Mouse (Mus musculus) intestine, embryonic 15.5 days (tissue): Measurements from ENCODE around the gene Pdha1. TPM values are rescaled to one million over a fixed set of nuclear protein-coding genes. Genes with fewer than 3 reads are reported as not detected.

Experiments used
- ATAC-seq: fragments of 200-750 bp; cut with Nextera tagmentation; 2 replicates; pipeline ENCODE4 v1.8.0; 2017; ENCODE audit warnings: moderate TSS enrichment, moderate library complexity
- H3K27ac ChIP-seq: fragments of 300-500 bp; sonication (generic); 2 replicates; pipeline ENCODE4 v1.5.1; 2015; ENCODE audit warnings: mild to moderate bottlenecking, inconsistent platforms
- H3K27me3 ChIP-seq: fragments of 300-500 bp; sonication (generic); replicated peaks from 2 replicates; pipeline ENCODE4 v1.6.1; 2015; ENCODE audit warnings: inconsistent platforms
- H3K36me3 ChIP-seq: fragments of 300-500 bp; sonication (generic); 2 replicates; pipeline ENCODE4 v1.6.1; 2015; ENCODE audit warnings: inconsistent platforms
- H3K4me1 ChIP-seq: fragments of 300-500 bp; sonication (generic); replicated peaks from 2 replicates; pipeline ENCODE4 v1.6.1; 2015; ENCODE audit warnings: inconsistent platforms
- H3K4me2 ChIP-seq: fragments of 300-500 bp; sonication (generic); replicated peaks from 2 replicates; pipeline ENCODE4 v1.6.1; 2015; ENCODE audit warnings: mild to moderate bottlenecking, inconsistent platforms
- H3K4me3 ChIP-seq: fragments of 300-500 bp; sonication (generic); replicated peaks from 2 replicates; pipeline ENCODE4 v1.5.1; 2015; ENCODE audit warnings: inconsistent platforms
- H3K9ac ChIP-seq: fragments of 300-500 bp; sonication (generic); 2 replicates; pipeline ENCODE4 v1.6.1; 2015; ENCODE audit warnings: inconsistent platforms
- H3K9me3 ChIP-seq: fragments of 300-500 bp; sonication (generic); 2 replicates; pipeline ENCODE4 v1.6.1; 2016; ENCODE audit warnings: inconsistent platforms
- WGBS: fragments of 180-500 bp; shearing (Covaris S2); methylation state at CpG from one replicate; pipeline ENCODE4 v1.1.7; 2015; 5-methylcytosine and 5-hydroxymethylcytosine counted together
- polyA plus RNA-seq: library from polyadenylated mRNA; unstranded; fragments of >200 nt; fragmentation: Nextera tagmentation; extraction: Ambion mirVana; gene quantifications from 2 replicates; pipeline ENCODE4 v1.2.1, GENCODE M21; 2015

The Pdha1 gene
- polyA plus RNA-seq, 1 experiment from 2014 or later: 141 TPM

DNA sequence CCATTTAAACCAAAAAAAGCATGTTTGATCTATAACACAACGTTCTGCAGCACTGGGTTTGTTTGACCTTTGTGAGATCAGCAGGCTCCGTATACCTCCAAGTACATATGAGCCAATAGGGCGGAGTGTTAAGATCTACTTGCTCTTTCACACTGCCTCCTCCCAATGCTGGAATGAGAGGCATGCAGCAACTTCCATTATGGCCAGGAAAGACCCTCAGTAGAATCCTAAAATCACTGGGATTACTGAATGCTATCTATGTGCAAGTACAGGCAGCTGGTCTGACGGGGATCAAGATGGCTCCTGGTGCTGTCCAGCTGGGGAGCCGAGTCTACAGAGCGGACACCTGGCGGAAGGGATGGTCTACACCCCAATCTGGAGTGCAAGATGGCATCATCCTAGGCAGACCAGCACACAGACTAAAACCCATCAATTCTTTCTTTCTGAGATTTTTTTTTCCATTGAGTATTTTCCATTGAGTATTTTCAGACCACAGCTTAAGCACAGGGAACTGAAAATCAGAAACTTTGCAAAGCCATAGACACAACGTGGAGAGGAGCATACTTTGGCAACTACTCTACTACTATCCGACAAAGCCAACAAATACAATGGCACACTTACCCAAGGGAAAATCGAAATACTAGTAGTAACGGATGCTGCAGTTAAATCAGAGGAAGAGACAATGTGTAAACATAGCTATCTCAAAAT lies 3.9 kb downstream of the Pdha1 start:
- Histone ChIP-seq H3K9me3 (no peaks in the 10 kb centered on the region), H3K9ac (no peak overlapping the region), H3K27ac (no peak overlapping the region), H3K36me3 (no peaks in the 10 kb centered on the region), H3K4me2 (no peak overlapping the region), H3K4me3 (no peak overlapping the region), H3K4me1 (no peaks in the 10 kb centered on the region), H3K27me3 (no peaks in the 10 kb centered on the region)
- no peak for ATAC-seq
- 77% methylated on average over 11 of the region's 11 CpGs for WGBS

DNA sequence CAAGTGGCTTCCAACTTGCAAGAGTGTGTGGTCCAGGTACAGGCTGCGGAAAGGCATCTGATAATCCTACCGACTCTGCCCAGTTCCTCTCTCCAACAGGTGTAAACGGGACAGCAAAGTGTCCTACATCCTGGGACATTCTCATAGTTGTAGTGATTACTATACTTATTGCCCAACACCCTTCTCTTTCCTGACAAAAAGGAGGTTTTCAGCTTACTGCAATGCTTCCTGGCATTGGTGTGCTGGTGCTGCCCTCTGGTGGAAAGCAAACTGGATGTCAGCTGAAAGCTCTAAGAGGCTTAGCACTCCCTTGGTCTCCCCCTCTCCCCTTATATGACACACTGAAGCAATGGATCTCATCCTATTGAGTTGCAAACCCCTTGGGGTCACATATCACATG lies 21.6 kb downstream of the Pdha1 start:
- no peaks in the 10 kb centered on the region for H3K9me3 ChIP-seq
- H3K27ac ChIP-seq: no peak overlapping the region
- H3K4me2 ChIP-seq: no peak overlapping the region
- no peaks in the 10 kb centered on the region for H3K27me3 ChIP-seq
- WGBS: 82% methylated on average over 3 of the region's 3 CpGs
- no peak overlapping the region for H3K4me3 ChIP-seq
- no peaks in the 10 kb centered on the region for H3K36me3 ChIP-seq
- no peak overlapping the region for H3K9ac ChIP-seq
- no peaks in the 10 kb centered on the region for H3K4me1 ChIP-seq
- ATAC-seq: peak; percentile 51; the same call in 1 of the 2 replicates

GRCm38 (mm10) chrX:160116074-160116473 lies 22.1 kb downstream of the Pdha1 start:
- no peaks in the 10 kb centered on the region for H3K36me3 ChIP-seq
- no peaks in the 10 kb centered on the region for H3K9me3 ChIP-seq
- no peak overlapping the region for H3K27ac ChIP-seq
- no peak overlapping the region for H3K4me3 ChIP-seq
- H3K27me3 ChIP-seq: no peaks in the 10 kb centered on the region
- no peak overlapping the region for H3K4me2 ChIP-seq
- ATAC-seq: no peak
- no peaks in the 10 kb centered on the region for H3K4me1 ChIP-seq
- no peak overlapping the region for H3K9ac ChIP-seq

GRCm38 (mm10) chrX:160113777-160114176 lies 24.4 kb downstream of the Pdha1 start:
- Histone ChIP-seq H3K27ac (no peak overlapping the region), H3K4me2 (no peak overlapping the region), H3K36me3 (no peaks in the 10 kb centered on the region), H3K4me1 (no peaks in the 10 kb centered on the region), H3K9ac (no peak overlapping the region), H3K4me3 (no peak overlapping the region), H3K9me3 (no peaks in the 10 kb centered on the region), H3K27me3 (no peaks in the 10 kb centered on the region)
- 80% methylated on average over 1 of the region's 1 CpGs for WGBS
- no peak for ATAC-seq

DNA sequence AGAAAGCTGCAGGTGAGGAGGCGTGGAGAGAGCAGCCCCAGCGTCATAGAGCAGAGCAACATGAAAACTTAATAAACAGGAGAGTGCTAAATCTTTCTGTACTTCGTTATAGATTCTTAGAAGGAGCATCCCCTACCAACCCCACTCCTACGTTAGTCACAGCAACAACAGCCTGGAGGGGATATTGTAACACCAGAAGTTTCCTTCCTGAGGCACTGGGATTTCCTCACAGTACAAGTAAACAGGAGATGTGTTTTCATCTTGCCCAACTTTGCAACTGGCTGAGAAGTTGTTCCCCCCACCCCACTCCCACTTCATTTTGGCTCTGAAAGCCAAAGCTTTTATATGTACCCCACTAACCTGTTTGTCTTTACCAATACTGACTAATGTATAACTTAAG lies 30.4 kb downstream of the Pdha1 start:
- H3K27me3 ChIP-seq: no peaks in the 10 kb centered on the region
- H3K9me3 ChIP-seq: no peaks in the 10 kb centered on the region
- H3K4me3 ChIP-seq: no peak overlapping the region
- no peak for ATAC-seq
- H3K9ac ChIP-seq: no peak overlapping the region
- no peaks in the 10 kb centered on the region for H3K36me3 ChIP-seq
- H3K27ac ChIP-seq: no peak overlapping the region
- WGBS: 68% methylated on average over 4 of the region's 4 CpGs
- no peak overlapping the region for H3K4me2 ChIP-seq
- no peaks in the 10 kb centered on the region for H3K4me1 ChIP-seq

DNA sequence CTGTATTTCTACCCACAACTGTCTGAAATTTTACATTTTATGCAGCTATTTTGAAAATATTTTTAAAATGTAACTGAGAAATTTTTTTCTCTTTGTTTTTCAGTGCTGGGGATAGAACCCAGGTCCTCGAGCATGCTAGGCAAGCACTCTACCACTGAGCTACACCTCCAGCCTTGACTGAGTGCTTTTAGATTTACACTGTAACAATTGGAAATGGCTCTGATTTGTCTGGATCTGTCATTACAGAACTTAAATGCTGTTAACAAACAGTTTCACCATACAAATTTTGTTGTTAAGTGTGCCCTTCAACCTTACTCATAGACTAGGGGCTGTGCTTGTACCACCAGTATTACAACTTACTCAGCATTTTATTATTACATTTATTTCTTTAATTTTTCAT lies 46.2 kb downstream of the Pdha1 start:
- no peak overlapping the region for H3K9ac ChIP-seq
- no peak for ATAC-seq
- WGBS: 61% methylated on average over 1 of the region's 1 CpGs
- no peak overlapping the region for H3K4me2 ChIP-seq
- no peaks in the 10 kb centered on the region for H3K36me3 ChIP-seq
- H3K27me3 ChIP-seq: no peaks in the 10 kb centered on the region
- H3K4me1 ChIP-seq: no peaks in the 10 kb centered on the region
- H3K9me3 ChIP-seq: no peaks in the 10 kb centered on the region
- H3K27ac ChIP-seq: no peak overlapping the region
- no peak overlapping the region for H3K4me3 ChIP-seq

Other genes with a start within 250 kb of the Pdha1 start
- gene Map3k15, start 150.0 kb downstream of the Pdha1 start, polyA plus RNA-seq: 0.57 and 0.64 TPM in 2 replicates